Mouse (Mus musculus) MEL (cell line): Measurements from ENCODE around the gene Cttnbp2. TPM values are rescaled to one million over a fixed set of nuclear protein-coding genes. Genes with fewer than 3 reads are reported as not detected.

ENCODE experiments used
- DNase-seq: peaks from one replicate; pipeline ENCODE4 v3.0.0; 2011; ENCODE audit warnings: low read depth, low spot score
- H3K27ac ChIP-seq: 2 replicates; pipeline ENCODE4 v1.5.1; 2012; ENCODE audit warnings: low read depth, mild to moderate bottlenecking, control low read depth, low read length, moderate library complexity; ENCODE audit not compliant: control insufficient read depth
- H3K27me3 ChIP-seq, 2 experiments: fragments of 150-350 bp in 1 of 2; sonication (generic) in 1 of 2; 2 replicates each; pipeline ENCODE4 v1.6.1; 2012; ENCODE audit warnings: low read length in 2 of 2, mild to moderate bottlenecking in 2 of 2, improper control_type of control experiment in 1 of 2, moderate library complexity in 1 of 2; ENCODE audit not compliant: insufficient read depth in 2 of 2, control insufficient read depth in 1 of 2
- H3K36me3 ChIP-seq, 2 experiments: 2 replicates each; pipeline ENCODE4 v1.6.1; 2012 to 2014; ENCODE audit warnings: low read length in 2 of 2, improper control_type of control experiment in 1 of 2, inconsistent platforms in 1 of 2, mild to moderate bottlenecking in 1 of 2; ENCODE audit not compliant: insufficient read depth in 2 of 2, control insufficient read depth in 1 of 2
- H3K4me1 ChIP-seq, 2 experiments: fragments of 150-350 bp in 1 of 2; sonication (generic) in 1 of 2; 2 replicates each; pipeline ENCODE4 v1.6.1; 2012; ENCODE audit warnings: low read length in 2 of 2, improper control_type of control experiment in 1 of 2, mild to moderate bottlenecking in 1 of 2; ENCODE audit not compliant: insufficient read depth in 2 of 2, control insufficient read depth in 1 of 2
- H3K4me3 ChIP-seq, 2 experiments: fragments of 150-350 bp in 1 of 2; sonication (generic) in 1 of 2; 2 replicates each; pipeline ENCODE4 v1.5.1; 2012; ENCODE audit warnings: low read depth in 2 of 2, low read length in 2 of 2, mild to moderate bottlenecking in 2 of 2, moderate library complexity in 2 of 2, control low read depth in 1 of 2, improper control_type of control experiment in 1 of 2; ENCODE audit not compliant: control insufficient read depth in 1 of 2, insufficient read depth in 1 of 2
- H3K79me2 ChIP-seq: 2 replicates; pipeline ENCODE4 v1.6.1; 2012; ENCODE audit warnings: mild to moderate bottlenecking, low read length, moderate library complexity; ENCODE audit not compliant: control insufficient read depth, poor library complexity, insufficient read depth
- H3K9ac ChIP-seq: 2 replicates; pipeline ENCODE4 v1.6.1; 2012; ENCODE audit warnings: low read depth, mild to moderate bottlenecking, control low read depth, low read length, moderate library complexity; ENCODE audit not compliant: control insufficient read depth, poor library complexity, severe bottlenecking
- H3K9me3 ChIP-seq: fragments of 150-350 bp; sonication (generic); replicated peaks from 2 replicates; pipeline ENCODE4 v1.6.1; 2012; ENCODE audit warnings: mild to moderate bottlenecking, low read length, improper control_type of control experiment, moderate library complexity; ENCODE audit not compliant: insufficient read depth
- CHD1 ChIP-seq: IDR thresholded peaks from 2 replicates; pipeline ENCODE4 v1.6.1; 2012; ENCODE audit warnings: low read depth, mild to moderate bottlenecking, inconsistent platforms, low read length, improper control_type of control experiment
- CHD2 ChIP-seq: IDR thresholded peaks from 2 replicates; pipeline ENCODE4 v1.6.1; 2011; ENCODE audit warnings: low read length, improper control_type of control experiment
- CTCF ChIP-seq, 3 experiments: IDR thresholded peaks in 2 of 3; conservative IDR thresholded peaks in 1 of 3; 2 replicates each; pipeline ENCODE4 v1.5.1; 2011 to 2012; ENCODE audit warnings: low read length in 3 of 3, low read depth in 2 of 3, mild to moderate bottlenecking in 2 of 3, improper control_type of control experiment in 1 of 3, inconsistent platforms in 1 of 3, mixed read lengths in 1 of 3, moderate library complexity in 1 of 3; ENCODE audit not compliant: control insufficient read depth in 1 of 3, insufficient read depth in 1 of 3, poor library complexity in 1 of 3, severe bottlenecking in 1 of 3
- EP300 ChIP-seq, 2 experiments: IDR thresholded peaks; 2 replicates each; pipeline ENCODE4 v1.6.1; 2011; ENCODE audit warnings: improper control_type of control experiment in 2 of 2, low read length in 2 of 2, low read depth in 1 of 2, mild to moderate bottlenecking in 1 of 2
- ETS1 ChIP-seq: IDR thresholded peaks from 2 replicates; pipeline ENCODE4 v1.6.1; 2012; ENCODE audit warnings: low read depth, mild to moderate bottlenecking, inconsistent platforms, low read length, improper control_type of control experiment, moderate library complexity
- GABPA ChIP-seq: IDR thresholded peaks from 2 replicates; pipeline ENCODE4 v1.6.1; 2012; ENCODE audit warnings: low read depth, mild to moderate bottlenecking, inconsistent platforms, low read length, improper control_type of control experiment, moderate library complexity
- GATA1 ChIP-seq: IDR thresholded peaks from 2 replicates; pipeline ENCODE4 v1.6.1; 2011; ENCODE audit warnings: low read depth, low read length, improper control_type of control experiment
- MAFK ChIP-seq: IDR thresholded peaks from 2 replicates; pipeline ENCODE4 v1.6.1; 2011; ENCODE audit warnings: low read depth, mild to moderate bottlenecking, low read length, improper control_type of control experiment, borderline replicate concordance
- MAX ChIP-seq: IDR thresholded peaks from 2 replicates; pipeline ENCODE4 v1.6.1; 2011; ENCODE audit warnings: low read length, improper control_type of control experiment
- MXI1 ChIP-seq: IDR thresholded peaks from 2 replicates; pipeline ENCODE4 v1.6.1; 2011; ENCODE audit warnings: mild to moderate bottlenecking, low read depth, low read length, improper control_type of control experiment
- MYB ChIP-seq: IDR thresholded peaks from 2 replicates; pipeline ENCODE4 v1.6.1; 2011; ENCODE audit warnings: mild to moderate bottlenecking, low read depth, low read length, improper control_type of control experiment
- NELFE ChIP-seq: IDR thresholded peaks from 2 replicates; pipeline ENCODE4 v1.6.1; 2011; ENCODE audit warnings: low read depth, low read length, improper control_type of control experiment
- NRF1 ChIP-seq: IDR thresholded peaks from 2 replicates; pipeline ENCODE4 v1.6.1; 2014; ENCODE audit warnings: low read depth, mild to moderate bottlenecking, inconsistent platforms, low read length, improper control_type of control experiment, moderate library complexity; ENCODE audit not compliant: poor library complexity, insufficient read depth, severe bottlenecking
- POLR2A ChIP-seq, 2 experiments: IDR thresholded peaks; 2 replicates each; pipeline ENCODE4 v1.6.1; 2011 to 2012; ENCODE audit warnings: low read length in 2 of 2, mild to moderate bottlenecking in 2 of 2, control low read depth in 1 of 2, improper control_type of control experiment in 1 of 2, low read depth in 1 of 2, moderate library complexity in 1 of 2; ENCODE audit not compliant: control insufficient read depth in 1 of 2, insufficient read depth in 1 of 2, poor library complexity in 1 of 2
- POLR2AphosphoS2 ChIP-seq: IDR thresholded peaks from 2 replicates; pipeline ENCODE4 v1.6.1; 2011; ENCODE audit warnings: low read length, improper control_type of control experiment
- POLR2AphosphoS5 ChIP-seq: IDR thresholded peaks from 2 replicates; pipeline ENCODE4 v1.6.1; 2012; ENCODE audit warnings: low read depth, borderline replicate concordance, mild to moderate bottlenecking, inconsistent platforms, low read length, moderate library complexity, mixed read lengths
- RAD21 ChIP-seq: IDR thresholded peaks from 2 replicates; pipeline ENCODE4 v1.6.1; 2011; ENCODE audit warnings: mild to moderate bottlenecking, low read depth, low read length, improper control_type of control experiment
- SIN3A ChIP-seq: IDR thresholded peaks from 2 replicates; pipeline ENCODE4 v1.6.1; 2012; ENCODE audit warnings: low read length, improper control_type of control experiment, inconsistent platforms
- TBP ChIP-seq: IDR thresholded peaks from 2 replicates; pipeline ENCODE4 v1.8.0; 2011; ENCODE audit warnings: low read depth, low read length, improper control_type of control experiment
- UBTF ChIP-seq: IDR thresholded peaks from 2 replicates; pipeline ENCODE4 v1.6.1; 2012; ENCODE audit warnings: low read depth, mild to moderate bottlenecking, inconsistent platforms, low read length, improper control_type of control experiment, moderate library complexity, borderline replicate concordance; ENCODE audit not compliant: insufficient read depth
- USF1 ChIP-seq: IDR thresholded peaks from 2 replicates; pipeline ENCODE4 v1.6.1; 2014; ENCODE audit warnings: low read depth, mild to moderate bottlenecking, inconsistent platforms, low read length, improper control_type of control experiment, moderate library complexity
- USF2 ChIP-seq, 2 experiments: IDR thresholded peaks; 2 replicates each; pipeline ENCODE4 v1.6.1; 2011 to 2012; ENCODE audit warnings: improper control_type of control experiment in 2 of 2, low read length in 2 of 2, borderline replicate concordance in 1 of 2, inconsistent platforms in 1 of 2, low read depth in 1 of 2, mild to moderate bottlenecking in 1 of 2; ENCODE audit not compliant: insufficient read depth in 1 of 2
- ZMIZ1 ChIP-seq: IDR thresholded peaks from 2 replicates; pipeline ENCODE4 v1.6.1; 2012; ENCODE audit warnings: low read depth, mild to moderate bottlenecking, inconsistent platforms, low read length, improper control_type of control experiment, moderate library complexity
- ZNF384 ChIP-seq: IDR thresholded peaks from 2 replicates; pipeline ENCODE4 v1.6.1; 2012; ENCODE audit warnings: low read depth, mild to moderate bottlenecking, inconsistent platforms, low read length, improper control_type of control experiment
- polyA plus RNA-seq, 2 experiments: library from polyadenylated mRNA; stranded (reverse) in 1 of 2; unstranded in 1 of 2; fragments of >175 nt in 1 of 2; fragments of >200 nt in 1 of 2; gene quantifications; 2 replicates each; pipeline versions ENCODE4 v1.2.1 to v1.2.4; 2012; ENCODE audit warnings: low replicate concordance in 2 of 2, low read depth in 1 of 2; ENCODE audit not compliant: insufficient read length in 2 of 2, insufficient read depth in 1 of 2, missing spikeins in 1 of 2
- total RNA-seq: library from RNA; depleted of rRNA; stranded (reverse); fragments of 300-350 nt; gene quantifications from 2 replicates; pipeline ENCODE4 v1.2.3, GENCODE M21; 2012; rRNA removed

Gene Cttnbp2
- total RNA-seq = 0.77 and 0.92 TPM in 2 replicates
- 1 to 10 TPM in 1 of 2 experiments, not detected in 1; 1.2 TPM for polyA plus RNA-seq

- TF ChIP-seq NELFE (no peak), NRF1 (no peak), MAFK (no peak), POLR2A (IDR thresholded peaks at IDR 0.05; ENCODE audit: control insufficient read depth in 1 of 2, insufficient read depth in 1 of 2, low read depth in 1 of 2, low read length in 2 of 2, poor library complexity in 1 of 2) (no peak), GATA1 (no peak), CHD1 (no peak), SIN3A (no peak), POLR2AphosphoS2 (no peak), MXI1 (no peak), CTCF (IDR thresholded peaks at IDR 0.05 in 2 of 3, conservative IDR thresholded peaks at IDR 0.05 in 1 of 3; ENCODE audit: control insufficient read depth in 1 of 3, insufficient read depth in 1 of 3, low read depth in 2 of 3, low read length in 3 of 3, poor library complexity in 1 of 3, severe bottlenecking in 1 of 3) (no peak), UBTF (no peak), TBP (no peak), MYB (no peak), CHD2 (no peak), ZMIZ1 (no peak)
- no peak within 1 kb of the TSS for H3K4me3 ChIP-seq
- no peak within 1 kb of the TSS for H3K9ac ChIP-seq
These were observed at the start of gene Cttnbp2 for GRCm38 (mm10) chr6:18514480-18515352. Gene Cttnbp2 (minus strand): TSS chr6:18514843.

DNA sequence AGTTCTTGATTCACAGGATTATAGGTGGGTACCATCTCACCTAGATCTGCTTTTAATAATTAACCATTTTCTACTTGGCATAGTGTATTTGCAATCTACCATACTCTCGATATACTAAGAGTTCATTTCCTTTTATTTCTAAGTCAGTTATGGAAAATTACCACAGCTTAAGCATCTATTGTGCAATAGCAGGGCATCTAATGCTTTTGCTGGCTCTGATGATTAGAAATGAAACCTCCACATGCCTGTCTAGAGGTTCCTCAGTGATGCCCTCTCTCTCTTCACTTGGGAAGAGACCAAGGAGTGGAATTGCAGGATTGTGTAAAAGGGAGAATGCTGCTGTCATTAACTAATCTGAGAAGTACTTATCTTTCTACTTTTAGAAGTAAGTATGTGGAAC is 44.4 kb upstream of the Cttnbp2 start:
- H3K27me3 ChIP-seq = peaks cover 0 to 4% of the 10 kb centered on the region in 2 experiments; a peak in 3 of 4 replicates
- H3K79me2 ChIP-seq = no peaks in the 10 kb centered on the region
- H3K9ac ChIP-seq = no peak overlapping the region
- H3K4me3 ChIP-seq = no peak overlapping the region
- H3K4me1 ChIP-seq = no peaks in the 10 kb centered on the region
- no peak for DNase-seq
- no peaks in the 10 kb centered on the region for H3K36me3 ChIP-seq
- H3K9me3 ChIP-seq = no peaks in the 10 kb centered on the region
- TF ChIP-seq GABPA (no peak), MAFK (no peak), ETS1 (no peak), USF1 (no peak), EP300 (IDR thresholded peaks at IDR 0.05; ENCODE audit: low read depth in 1 of 2, low read length in 2 of 2) (no peak), MAX (no peak), MXI1 (no peak), ZNF384 (no peak), USF2 (IDR thresholded peaks at IDR 0.05; ENCODE audit: borderline replicate concordance in 1 of 2, insufficient read depth in 1 of 2, low read depth in 1 of 2, low read length in 2 of 2) (no peak), RAD21 (no peak), POLR2AphosphoS5 (no peak), ZMIZ1 (no peak)
- no peak overlapping the region for H3K27ac ChIP-seq

More at GRCm38 (mm10) chr6:18514480-18515352, at the start of gene Cttnbp2:
- H3K27ac ChIP-seq = no peak within 1 kb of the TSS
- no peaks in the 10 kb centered on the region for H3K27me3 ChIP-seq
- H3K79me2 ChIP-seq = no peaks in the 10 kb centered on the region
- no peaks in the 10 kb centered on the region for H3K4me1 ChIP-seq
- DNase-seq = no peak
- no peaks in the 10 kb centered on the region for H3K36me3 ChIP-seq
- no peaks in the 10 kb centered on the region for H3K9me3 ChIP-seq
